Mouse (Mus musculus): ENCODE data around the gene Dusp10. TPM values are rescaled to one million over a fixed set of nuclear protein-coding genes. Genes with fewer than 3 reads are reported as not detected.

The Dusp10 gene
- polyA plus RNA-seq, 1 experiment from 2014 or later: 7.0 TPM

- 84% methylated on average over 3 of the region's 3 CpGs for WGBS
- no peaks in the 10 kb centered on the region for H3K36me3 ChIP-seq
- no peaks in the 10 kb centered on the region for H3K9me3 ChIP-seq
- no peak overlapping the region for H3K27ac ChIP-seq
- H3K4me1 ChIP-seq (replicated peaks): no peaks in the 10 kb centered on the region
- ATAC-seq (ENCODE audit: insufficient number of reproducible peaks, insufficient read depth, low FRiP score, low TSS enrichment, low read depth): no peak
- no peaks in the 10 kb centered on the region for H3K27me3 ChIP-seq
- H3K9ac ChIP-seq (replicated peaks): no peak overlapping the region
- no peak overlapping the region for H3K4me3 ChIP-seq (replicated peaks)
- H3K4me2 ChIP-seq: no peak overlapping the region
Observed at GRCm38 (mm10) chr1:184059814-184060213, 46.7 kb downstream of the Dusp10 start.

DNA sequence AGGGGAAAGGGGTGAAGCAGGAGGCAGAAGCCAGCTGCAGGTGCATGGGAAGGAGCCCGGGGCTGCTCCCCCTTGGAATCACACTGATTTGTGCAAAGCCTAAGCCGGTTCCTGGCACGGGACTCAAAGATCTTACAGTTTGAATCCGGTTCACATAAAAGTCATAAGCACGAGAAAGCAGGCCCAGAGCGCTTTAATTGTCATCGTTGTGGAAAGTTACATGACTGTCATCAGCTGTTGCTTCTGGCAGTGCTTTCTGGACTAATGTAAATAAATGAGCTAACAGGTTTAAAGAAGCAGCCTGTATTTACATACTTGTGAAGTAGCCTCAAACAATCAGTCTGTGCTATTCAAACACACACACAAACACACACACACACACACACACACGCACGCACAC is 47.3 kb downstream of the Dusp10 start:
- H3K27me3 ChIP-seq: no peaks in the 10 kb centered on the region
- no peak overlapping the region for H3K9ac ChIP-seq (replicated peaks)
- no peak overlapping the region; the same call in 1 of the 2 replicates for H3K27ac ChIP-seq
- no peak overlapping the region for H3K4me3 ChIP-seq (replicated peaks)
- no peaks in the 10 kb centered on the region for H3K4me1 ChIP-seq (replicated peaks)
- H3K36me3 ChIP-seq: no peaks in the 10 kb centered on the region
- no peaks in the 10 kb centered on the region for H3K9me3 ChIP-seq
- 79% methylated on average over 9 of the region's 9 CpGs for WGBS
- H3K4me2 ChIP-seq: no peak overlapping the region
- no peak for ATAC-seq (ENCODE audit: insufficient number of reproducible peaks, insufficient read depth, low FRiP score, low TSS enrichment, low read depth)

- WGBS: 77% methylated on average over 4 of the region's 4 CpGs
Observed at GRCm38 (mm10) chr1:184060828-184061734, 48.0 kb downstream of the Dusp10 start.

GRCm38 (mm10) chr1:184061901-184062300 is 48.8 kb downstream of the Dusp10 start:
- no peak overlapping the region for H3K4me3 ChIP-seq (replicated peaks)
- H3K4me1 ChIP-seq (replicated peaks): no peaks in the 10 kb centered on the region
- no peak overlapping the region for H3K9ac ChIP-seq (replicated peaks)
- no peaks in the 10 kb centered on the region for H3K27me3 ChIP-seq
- no peaks in the 10 kb centered on the region for H3K9me3 ChIP-seq
- no peaks in the 10 kb centered on the region for H3K36me3 ChIP-seq
- H3K4me2 ChIP-seq: no peak overlapping the region
- no peak for ATAC-seq (ENCODE audit: insufficient number of reproducible peaks, insufficient read depth, low FRiP score, low TSS enrichment, low read depth)
- WGBS: 80% methylated on average over 1 of the region's 1 CpGs
- H3K27ac ChIP-seq: no peak overlapping the region

More at GRCm38 (mm10) chr1:184060828-184061734, 48.0 kb downstream of the Dusp10 start:
- H3K4me1 ChIP-seq (replicated peaks): no peaks in the 10 kb centered on the region
- H3K27ac ChIP-seq: no peak overlapping the region; the same call in 1 of the 2 replicates
- no peaks in the 10 kb centered on the region for H3K27me3 ChIP-seq
- H3K9ac ChIP-seq (replicated peaks): no peak overlapping the region
- H3K9me3 ChIP-seq: no peaks in the 10 kb centered on the region
- no peak for ATAC-seq (ENCODE audit: insufficient number of reproducible peaks, insufficient read depth, low FRiP score, low TSS enrichment, low read depth)
- no peaks in the 10 kb centered on the region for H3K36me3 ChIP-seq
- no peak overlapping the region for H3K4me3 ChIP-seq (replicated peaks)
- H3K4me2 ChIP-seq: no peak overlapping the region

GRCm38 (mm10) chr1:184064306-184064705 is 51.2 kb downstream of the Dusp10 start:
- Histone ChIP-seq H3K4me3 (replicated peaks) (no peak overlapping the region), H3K27me3 (no peaks in the 10 kb centered on the region), H3K4me1 (replicated peaks) (no peaks in the 10 kb centered on the region), H3K9me3 (no peaks in the 10 kb centered on the region), H3K27ac (no peak overlapping the region), H3K4me2 (no peak overlapping the region), H3K36me3 (peaks cover 6% of the 10 kb centered on the region; the same call in 1 of the 2 replicates), H3K9ac (replicated peaks) (no peak overlapping the region)
- no peak for ATAC-seq (ENCODE audit: insufficient number of reproducible peaks, insufficient read depth, low FRiP score, low TSS enrichment, low read depth)
- 79% methylated on average over 7 of the region's 7 CpGs for WGBS

DNA sequence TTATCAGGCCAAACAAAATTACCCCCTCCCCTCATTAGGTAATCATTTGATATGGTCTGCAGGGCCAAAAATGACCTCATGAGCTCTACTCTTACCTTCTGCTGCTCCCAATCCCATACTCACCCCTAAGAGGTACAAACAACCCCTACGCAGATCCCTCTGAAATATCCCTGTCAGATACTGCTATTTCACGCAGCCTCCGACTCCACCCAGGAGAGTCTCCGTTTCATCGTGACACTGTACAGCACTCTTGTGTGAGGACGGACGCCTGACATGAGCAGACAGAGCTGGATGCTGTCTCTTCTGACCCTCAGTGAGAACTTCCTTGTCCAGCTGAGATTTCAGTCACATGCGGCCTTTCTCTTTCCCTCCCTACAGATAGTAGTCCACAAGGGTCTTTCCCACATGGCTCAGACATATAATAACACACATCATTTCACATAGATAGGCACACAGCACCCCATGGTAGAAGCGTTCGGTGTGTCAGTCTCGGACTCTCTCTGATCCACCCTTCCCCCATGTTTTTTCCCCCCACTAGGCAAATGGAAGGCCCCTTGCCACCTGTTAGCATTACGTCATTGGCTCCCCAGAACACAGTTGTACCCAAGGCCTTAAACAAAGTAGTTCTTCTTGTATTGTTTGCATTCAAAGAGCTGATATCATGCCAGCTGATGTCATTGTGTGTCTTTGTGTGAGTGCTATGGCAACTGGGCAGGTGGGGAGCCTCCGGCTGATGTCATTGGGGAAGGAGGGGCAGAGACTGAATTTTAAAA is 52.7 kb downstream of the Dusp10 start:
- H3K27me3 ChIP-seq: no peaks in the 10 kb centered on the region
- no peak overlapping the region for H3K9ac ChIP-seq (replicated peaks)
- no peak overlapping the region for H3K27ac ChIP-seq
- no peak for ATAC-seq (ENCODE audit: insufficient number of reproducible peaks, insufficient read depth, low FRiP score, low TSS enrichment, low read depth)
- 91% methylated on average over 13 of the region's 13 CpGs for WGBS
- H3K4me2 ChIP-seq: no peak overlapping the region
- no peak overlapping the region for H3K4me3 ChIP-seq (replicated peaks)
- no peaks in the 10 kb centered on the region for H3K4me1 ChIP-seq (replicated peaks)
- no peaks in the 10 kb centered on the region for H3K9me3 ChIP-seq
- peaks cover 14% of the 10 kb centered on the region; the same call in 1 of the 2 replicates for H3K36me3 ChIP-seq

DNA sequence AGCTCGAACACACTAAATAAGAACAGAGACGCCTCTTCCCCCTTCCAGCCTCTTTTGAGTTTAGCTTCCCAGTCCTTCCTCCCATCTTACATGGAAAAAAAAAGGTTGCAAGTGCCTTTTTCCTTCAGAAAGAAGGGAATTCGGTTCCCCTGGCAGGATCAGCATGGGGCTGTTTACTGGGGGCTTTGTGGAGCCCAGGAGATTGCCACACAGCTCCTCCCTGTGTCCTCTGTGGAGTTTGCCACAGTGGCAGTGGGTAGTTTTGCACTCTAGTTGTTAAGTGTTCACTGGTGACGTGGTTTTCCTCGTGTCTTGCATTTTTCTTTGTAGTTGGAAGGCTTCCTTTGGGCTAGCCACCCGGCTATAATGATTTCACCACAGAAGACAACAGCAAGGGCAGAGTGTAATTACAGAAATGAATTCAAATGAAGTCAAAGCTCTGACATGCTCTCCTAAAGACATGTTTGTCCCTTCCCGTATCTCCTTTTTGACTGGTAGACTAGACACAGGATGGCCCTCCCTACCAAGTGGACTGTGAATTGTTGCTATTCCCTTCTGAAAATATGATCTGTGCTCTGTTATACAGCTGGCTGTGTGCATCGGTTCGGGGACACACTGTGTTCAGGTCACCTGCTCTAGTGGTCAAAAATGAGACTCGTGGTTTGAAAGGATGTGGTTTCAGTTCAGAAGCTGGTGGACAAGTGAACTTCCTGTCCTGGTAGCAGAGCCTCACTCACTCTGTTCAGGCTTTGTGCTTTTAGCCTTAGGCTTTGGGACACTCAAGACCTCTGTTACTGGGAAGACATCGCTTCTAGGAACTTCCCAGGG is 53.6 kb downstream of the Dusp10 start:
- Histone ChIP-seq H3K9me3 (no peaks in the 10 kb centered on the region), H3K36me3 (peaks cover 14% of the 10 kb centered on the region; the same call in 1 of the 2 replicates), H3K4me2 (no peak overlapping the region), H3K4me1 (replicated peaks) (no peaks in the 10 kb centered on the region), H3K4me3 (replicated peaks) (no peak overlapping the region), H3K9ac (replicated peaks) (no peak overlapping the region), H3K27ac (no peak overlapping the region), H3K27me3 (no peaks in the 10 kb centered on the region)
- ATAC-seq (ENCODE audit: insufficient number of reproducible peaks, insufficient read depth, low FRiP score, low TSS enrichment, low read depth): no peak
- 78% methylated on average over 11 of the region's 11 CpGs for WGBS

DNA sequence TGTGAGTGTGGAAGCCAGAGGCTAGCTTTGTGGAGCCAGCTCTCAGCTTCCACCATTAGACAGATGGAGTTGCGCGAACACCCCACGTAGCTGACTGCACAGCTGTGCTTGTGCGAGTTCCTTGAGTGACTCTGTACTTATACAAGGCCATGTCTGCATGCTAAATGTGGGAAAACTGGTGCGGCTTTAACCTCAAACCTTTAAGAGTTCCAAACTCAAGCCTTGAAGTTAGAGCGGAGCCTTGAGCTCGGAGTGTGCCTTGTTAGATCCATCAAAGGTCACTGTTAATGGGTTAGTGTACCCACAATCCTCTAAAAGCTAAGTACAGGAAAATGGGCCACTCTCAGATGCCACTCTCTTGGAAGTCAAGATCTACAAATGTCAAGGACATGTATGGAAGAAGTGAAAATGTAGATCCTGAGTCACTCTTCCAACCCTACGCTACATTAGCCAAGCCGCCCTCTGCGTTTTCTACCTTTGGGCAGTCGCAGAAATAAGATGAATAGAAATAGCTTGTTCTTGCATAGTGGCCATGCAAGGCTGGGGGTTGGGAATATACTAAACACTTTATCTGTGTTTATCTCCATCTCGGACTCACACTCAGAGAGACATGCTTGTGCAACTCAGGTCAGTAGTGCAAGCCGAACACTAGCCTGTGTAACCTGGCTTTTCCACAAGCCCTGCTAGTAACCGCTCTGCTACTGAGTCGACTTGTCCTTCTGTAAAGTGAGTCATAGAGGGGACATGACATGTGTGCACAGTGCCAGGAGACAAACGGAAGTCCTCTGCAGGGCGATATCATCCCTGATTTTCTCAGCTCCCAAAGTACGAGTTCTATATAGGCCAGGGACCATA is 54.8 kb downstream of the Dusp10 start:
- H3K9ac ChIP-seq (replicated peaks): no peak overlapping the region
- H3K4me3 ChIP-seq (replicated peaks): no peak overlapping the region
- H3K27me3 ChIP-seq: no peaks in the 10 kb centered on the region
- H3K4me2 ChIP-seq: no peak overlapping the region
- no peaks in the 10 kb centered on the region for H3K4me1 ChIP-seq (replicated peaks)
- WGBS: 92% methylated on average over 18 of the region's 18 CpGs
- H3K9me3 ChIP-seq: no peaks in the 10 kb centered on the region
- no peak for ATAC-seq (ENCODE audit: insufficient number of reproducible peaks, insufficient read depth, low FRiP score, low TSS enrichment, low read depth)
- H3K36me3 ChIP-seq: peaks cover 14% of the 10 kb centered on the region; the same call in 1 of the 2 replicates
- H3K27ac ChIP-seq: no peak overlapping the region

DNA sequence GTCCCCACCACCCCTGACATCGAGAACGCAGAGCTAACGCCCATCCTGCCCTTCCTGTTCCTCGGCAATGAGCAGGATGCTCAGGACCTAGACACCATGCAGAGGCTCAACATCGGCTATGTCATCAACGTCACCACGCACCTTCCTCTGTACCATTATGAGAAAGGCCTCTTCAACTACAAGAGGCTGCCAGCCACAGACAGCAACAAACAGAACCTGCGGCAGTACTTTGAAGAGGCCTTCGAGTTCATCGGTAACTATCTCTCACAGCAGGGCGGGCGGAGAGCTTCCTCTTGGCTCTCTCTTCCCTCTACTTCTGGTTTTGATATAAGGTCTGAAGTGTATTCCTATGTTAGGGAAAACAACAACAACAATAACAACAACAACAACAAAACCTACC is 55.9 kb downstream of the Dusp10 start:
- whole genome bisulfite sequencing: 95% methylated on average over 12 of the region's 12 CpGs
- Histone ChIP-seq H3K9me3 (no peaks in the 10 kb centered on the region), H3K4me2 (no peak overlapping the region), H3K4me1 (replicated peaks) (no peaks in the 10 kb centered on the region), H3K9ac (replicated peaks) (no peak overlapping the region), H3K27ac (no peak overlapping the region), H3K4me3 (replicated peaks) (no peak overlapping the region), H3K27me3 (no peaks in the 10 kb centered on the region), H3K36me3 (peaks cover 14% of the 10 kb centered on the region; the same call in 1 of the 2 replicates)
- no peak for ATAC-seq (ENCODE audit: insufficient number of reproducible peaks, insufficient read depth, low FRiP score, low TSS enrichment, low read depth)

DNA sequence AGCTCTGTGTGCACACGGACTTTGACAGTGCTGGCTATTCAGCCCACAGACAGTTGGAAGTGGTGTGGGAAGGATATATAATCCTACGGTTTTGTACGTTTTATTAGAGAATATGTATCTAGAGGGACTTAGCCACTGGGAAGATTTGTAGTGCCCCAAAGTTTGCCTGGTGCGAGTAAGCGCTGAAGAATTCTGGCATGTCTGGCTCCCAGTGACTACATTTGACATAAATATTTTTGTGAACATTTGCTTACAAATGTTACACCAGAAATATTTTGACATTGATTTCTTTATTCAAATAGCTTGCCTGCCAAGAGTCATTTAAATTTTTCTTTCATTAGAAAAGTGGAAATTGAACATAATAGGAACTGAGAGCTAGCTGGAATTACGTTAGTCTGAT is 63.0 kb downstream of the Dusp10 start:
- 89% methylated on average over 6 of the region's 6 CpGs for WGBS
- no peaks in the 10 kb centered on the region for H3K36me3 ChIP-seq
- no peak overlapping the region for H3K27ac ChIP-seq
- no peaks in the 10 kb centered on the region for H3K4me1 ChIP-seq (replicated peaks)
- no peaks in the 10 kb centered on the region for H3K27me3 ChIP-seq
- no peak overlapping the region for H3K4me3 ChIP-seq (replicated peaks)
- H3K9me3 ChIP-seq: no peaks in the 10 kb centered on the region
- H3K9ac ChIP-seq (replicated peaks): no peak overlapping the region
- no peak for ATAC-seq (ENCODE audit: insufficient number of reproducible peaks, insufficient read depth, low FRiP score, low TSS enrichment, low read depth)
- H3K4me2 ChIP-seq: no peak overlapping the region
